Mouse (Mus musculus) MEL (cell line): ENCODE results near the gene Psmb7. TPM values are rescaled to one million over a fixed set of nuclear protein-coding genes. Genes with fewer than 3 reads are reported as not detected.

Source experiments
- DNase-seq: peaks from one replicate; pipeline ENCODE4 v3.0.0; 2011; ENCODE audit warnings: low read depth, low spot score
- H3K27ac ChIP-seq: 2 replicates; pipeline ENCODE4 v1.5.1; 2012; ENCODE audit warnings: low read depth, mild to moderate bottlenecking, control low read depth, low read length, moderate library complexity; ENCODE audit not compliant: control insufficient read depth
- H3K27me3 ChIP-seq, 2 experiments: fragments of 150-350 bp in 1 of 2; sonication (generic) in 1 of 2; 2 replicates each; pipeline ENCODE4 v1.6.1; 2012; ENCODE audit warnings: low read length in 2 of 2, mild to moderate bottlenecking in 2 of 2, improper control_type of control experiment in 1 of 2, moderate library complexity in 1 of 2; ENCODE audit not compliant: insufficient read depth in 2 of 2, control insufficient read depth in 1 of 2
- H3K36me3 ChIP-seq, 2 experiments: 2 replicates each; pipeline ENCODE4 v1.6.1; 2012 to 2014; ENCODE audit warnings: low read length in 2 of 2, improper control_type of control experiment in 1 of 2, inconsistent platforms in 1 of 2, mild to moderate bottlenecking in 1 of 2; ENCODE audit not compliant: insufficient read depth in 2 of 2, control insufficient read depth in 1 of 2
- H3K4me1 ChIP-seq, 2 experiments: fragments of 150-350 bp in 1 of 2; sonication (generic) in 1 of 2; 2 replicates each; pipeline ENCODE4 v1.6.1; 2012; ENCODE audit warnings: low read length in 2 of 2, improper control_type of control experiment in 1 of 2, mild to moderate bottlenecking in 1 of 2; ENCODE audit not compliant: insufficient read depth in 2 of 2, control insufficient read depth in 1 of 2
- H3K4me3 ChIP-seq, 2 experiments: fragments of 150-350 bp in 1 of 2; sonication (generic) in 1 of 2; 2 replicates each; pipeline ENCODE4 v1.5.1; 2012; ENCODE audit warnings: low read depth in 2 of 2, low read length in 2 of 2, mild to moderate bottlenecking in 2 of 2, moderate library complexity in 2 of 2, control low read depth in 1 of 2, improper control_type of control experiment in 1 of 2; ENCODE audit not compliant: control insufficient read depth in 1 of 2, insufficient read depth in 1 of 2
- H3K79me2 ChIP-seq: 2 replicates; pipeline ENCODE4 v1.6.1; 2012; ENCODE audit warnings: mild to moderate bottlenecking, low read length, moderate library complexity; ENCODE audit not compliant: control insufficient read depth, poor library complexity, insufficient read depth
- H3K9ac ChIP-seq: 2 replicates; pipeline ENCODE4 v1.6.1; 2012; ENCODE audit warnings: low read depth, mild to moderate bottlenecking, control low read depth, low read length, moderate library complexity; ENCODE audit not compliant: control insufficient read depth, poor library complexity, severe bottlenecking
- H3K9me3 ChIP-seq: fragments of 150-350 bp; sonication (generic); replicated peaks from 2 replicates; pipeline ENCODE4 v1.6.1; 2012; ENCODE audit warnings: mild to moderate bottlenecking, low read length, improper control_type of control experiment, moderate library complexity; ENCODE audit not compliant: insufficient read depth
- CHD2 ChIP-seq: IDR thresholded peaks from 2 replicates; pipeline ENCODE4 v1.6.1; 2011; ENCODE audit warnings: low read length, improper control_type of control experiment
- CTCF ChIP-seq, 3 experiments: IDR thresholded peaks in 2 of 3; conservative IDR thresholded peaks in 1 of 3; 2 replicates each; pipeline ENCODE4 v1.5.1; 2011 to 2012; ENCODE audit warnings: low read length in 3 of 3, low read depth in 2 of 3, mild to moderate bottlenecking in 2 of 3, improper control_type of control experiment in 1 of 3, inconsistent platforms in 1 of 3, mixed read lengths in 1 of 3, moderate library complexity in 1 of 3; ENCODE audit not compliant: control insufficient read depth in 1 of 3, insufficient read depth in 1 of 3, poor library complexity in 1 of 3, severe bottlenecking in 1 of 3
- ELF1 ChIP-seq: IDR thresholded peaks from 2 replicates; pipeline ENCODE4 v1.6.1; 2014; ENCODE audit warnings: low read depth, mild to moderate bottlenecking, inconsistent platforms, low read length, improper control_type of control experiment, moderate library complexity
- EP300 ChIP-seq, 2 experiments: IDR thresholded peaks; 2 replicates each; pipeline ENCODE4 v1.6.1; 2011; ENCODE audit warnings: improper control_type of control experiment in 2 of 2, low read length in 2 of 2, low read depth in 1 of 2, mild to moderate bottlenecking in 1 of 2
- GABPA ChIP-seq: IDR thresholded peaks from 2 replicates; pipeline ENCODE4 v1.6.1; 2012; ENCODE audit warnings: low read depth, mild to moderate bottlenecking, inconsistent platforms, low read length, improper control_type of control experiment, moderate library complexity
- GATA1 ChIP-seq: IDR thresholded peaks from 2 replicates; pipeline ENCODE4 v1.6.1; 2011; ENCODE audit warnings: low read depth, low read length, improper control_type of control experiment
- HCFC1 ChIP-seq: IDR thresholded peaks from 2 replicates; pipeline ENCODE4 v1.6.1; 2012; ENCODE audit warnings: low read depth, mild to moderate bottlenecking, inconsistent platforms, low read length, improper control_type of control experiment, moderate library complexity
- JUND ChIP-seq: IDR thresholded peaks from 2 replicates; pipeline ENCODE4 v1.6.1; 2011; ENCODE audit warnings: low read depth, mild to moderate bottlenecking, improper control_type of control experiment, low read length
- KAT2A ChIP-seq: conservative IDR thresholded peaks from 2 replicates; pipeline ENCODE4 v1.6.1; 2012; ENCODE audit warnings: low read depth, low read length, improper control_type of control experiment, inconsistent platforms
- MAX ChIP-seq: IDR thresholded peaks from 2 replicates; pipeline ENCODE4 v1.6.1; 2011; ENCODE audit warnings: low read length, improper control_type of control experiment
- MAZ ChIP-seq: IDR thresholded peaks from 2 replicates; pipeline ENCODE4 v1.6.1; 2012; ENCODE audit warnings: low read depth, mild to moderate bottlenecking, inconsistent platforms, low read length, improper control_type of control experiment
- MXI1 ChIP-seq: IDR thresholded peaks from 2 replicates; pipeline ENCODE4 v1.6.1; 2011; ENCODE audit warnings: mild to moderate bottlenecking, low read depth, low read length, improper control_type of control experiment
- MYC ChIP-seq: IDR thresholded peaks from 2 replicates; pipeline ENCODE4 v1.6.1; 2011; ENCODE audit warnings: low read depth, mild to moderate bottlenecking, low read length, improper control_type of control experiment, moderate library complexity
- NRF1 ChIP-seq: IDR thresholded peaks from 2 replicates; pipeline ENCODE4 v1.6.1; 2014; ENCODE audit warnings: low read depth, mild to moderate bottlenecking, inconsistent platforms, low read length, improper control_type of control experiment, moderate library complexity; ENCODE audit not compliant: poor library complexity, insufficient read depth, severe bottlenecking
- POLR2A ChIP-seq, 2 experiments: IDR thresholded peaks; 2 replicates each; pipeline ENCODE4 v1.6.1; 2011 to 2012; ENCODE audit warnings: low read length in 2 of 2, mild to moderate bottlenecking in 2 of 2, control low read depth in 1 of 2, improper control_type of control experiment in 1 of 2, low read depth in 1 of 2, moderate library complexity in 1 of 2; ENCODE audit not compliant: control insufficient read depth in 1 of 2, insufficient read depth in 1 of 2, poor library complexity in 1 of 2
- POLR2AphosphoS2 ChIP-seq: IDR thresholded peaks from 2 replicates; pipeline ENCODE4 v1.6.1; 2011; ENCODE audit warnings: low read length, improper control_type of control experiment
- RCOR1 ChIP-seq: IDR thresholded peaks from 2 replicates; pipeline ENCODE4 v1.6.1; 2012; ENCODE audit warnings: low read depth, mild to moderate bottlenecking, inconsistent platforms, low read length, improper control_type of control experiment
- SIN3A ChIP-seq: IDR thresholded peaks from 2 replicates; pipeline ENCODE4 v1.6.1; 2012; ENCODE audit warnings: low read length, improper control_type of control experiment, inconsistent platforms
- SMC3 ChIP-seq: IDR thresholded peaks from 2 replicates; pipeline ENCODE4 v1.6.1; 2011; ENCODE audit warnings: low read depth, low read length, improper control_type of control experiment
- UBTF ChIP-seq: IDR thresholded peaks from 2 replicates; pipeline ENCODE4 v1.6.1; 2012; ENCODE audit warnings: low read depth, mild to moderate bottlenecking, inconsistent platforms, low read length, improper control_type of control experiment, moderate library complexity, borderline replicate concordance; ENCODE audit not compliant: insufficient read depth
- USF1 ChIP-seq: IDR thresholded peaks from 2 replicates; pipeline ENCODE4 v1.6.1; 2014; ENCODE audit warnings: low read depth, mild to moderate bottlenecking, inconsistent platforms, low read length, improper control_type of control experiment, moderate library complexity
- USF2 ChIP-seq, 2 experiments: IDR thresholded peaks; 2 replicates each; pipeline ENCODE4 v1.6.1; 2011 to 2012; ENCODE audit warnings: improper control_type of control experiment in 2 of 2, low read length in 2 of 2, borderline replicate concordance in 1 of 2, inconsistent platforms in 1 of 2, low read depth in 1 of 2, mild to moderate bottlenecking in 1 of 2; ENCODE audit not compliant: insufficient read depth in 1 of 2
- ZC3H11A ChIP-seq: IDR thresholded peaks from 2 replicates; pipeline ENCODE4 v1.6.1; 2012; ENCODE audit warnings: low read depth, mild to moderate bottlenecking, inconsistent platforms, low read length, improper control_type of control experiment
- ZKSCAN1 ChIP-seq: IDR thresholded peaks from 2 replicates; pipeline ENCODE4 v1.6.1; 2012; ENCODE audit warnings: low read depth, mild to moderate bottlenecking, inconsistent platforms, low read length, improper control_type of control experiment, moderate library complexity
- ZNF384 ChIP-seq: IDR thresholded peaks from 2 replicates; pipeline ENCODE4 v1.6.1; 2012; ENCODE audit warnings: low read depth, mild to moderate bottlenecking, inconsistent platforms, low read length, improper control_type of control experiment
- polyA plus RNA-seq, 2 experiments: library from polyadenylated mRNA; stranded (reverse) in 1 of 2; unstranded in 1 of 2; fragments of >175 nt in 1 of 2; fragments of >200 nt in 1 of 2; gene quantifications; 2 replicates each; pipeline versions ENCODE4 v1.2.1 to v1.2.4; 2012; ENCODE audit warnings: low replicate concordance in 2 of 2, low read depth in 1 of 2; ENCODE audit not compliant: insufficient read length in 2 of 2, insufficient read depth in 1 of 2, missing spikeins in 1 of 2
- total RNA-seq: library from RNA; depleted of rRNA; stranded (reverse); fragments of 300-350 nt; gene quantifications from 2 replicates; pipeline ENCODE4 v1.2.3, GENCODE M21; 2012

Gene Psmb7
- total and polyA plus RNA-seq, 3 experiments = 337 to 367 TPM; not detected in 1

- no peaks in the 10 kb centered on the region for H3K27me3 ChIP-seq
- H3K36me3 ChIP-seq = no peaks in the 10 kb centered on the region
- TF ChIP-seq GATA1 = no peak
- no peak for TF ChIP-seq MAX
- TF ChIP-seq MAZ = no peak
- TF ChIP-seq SIN3A = no peak
- no peak for TF ChIP-seq KAT2A
- no peak for TF ChIP-seq HCFC1
- no peak for TF ChIP-seq MYC
- no peak for TF ChIP-seq NRF1
- no peak for TF ChIP-seq UBTF
- TF ChIP-seq, all 39 proteins: peak for 0
- no peak for DNase-seq
- Histone ChIP-seq H3K9ac (no peak overlapping the region), H3K4me1 (no peaks in the 10 kb centered on the region), H3K4me3 (no peak overlapping the region), H3K9me3 (no peaks in the 10 kb centered on the region), H3K27ac (no peak overlapping the region), H3K79me2 (no peaks in the 10 kb centered on the region)
Observed at GRCm38 (mm10) chr2:38560296-38561227, 83.3 kb downstream of the Psmb7 start.

GRCm38 (mm10) chr2:38556721-38557120 lies 87.2 kb downstream of the Psmb7 start:
- Histone ChIP-seq H3K36me3 (no peaks in the 10 kb centered on the region), H3K4me3 (no peak overlapping the region), H3K27ac (no peak overlapping the region), H3K4me1 (no peaks in the 10 kb centered on the region), H3K27me3 (no peaks in the 10 kb centered on the region), H3K79me2 (no peaks in the 10 kb centered on the region), H3K9me3 (no peaks in the 10 kb centered on the region), H3K9ac (no peak overlapping the region)
- no peak for DNase-seq
- TF ChIP-seq CTCF (IDR thresholded peaks at IDR 0.05 in 2 of 3, conservative IDR thresholded peaks at IDR 0.05 in 1 of 3; ENCODE audit: control insufficient read depth in 1 of 3, insufficient read depth in 1 of 3, low read depth in 2 of 3, low read length in 3 of 3, poor library complexity in 1 of 3, severe bottlenecking in 1 of 3) (no peak), EP300 (IDR thresholded peaks at IDR 0.05; ENCODE audit: low read depth in 1 of 2, low read length in 2 of 2) (no peak), ZC3H11A (no peak), USF1 (no peak)

DNA sequence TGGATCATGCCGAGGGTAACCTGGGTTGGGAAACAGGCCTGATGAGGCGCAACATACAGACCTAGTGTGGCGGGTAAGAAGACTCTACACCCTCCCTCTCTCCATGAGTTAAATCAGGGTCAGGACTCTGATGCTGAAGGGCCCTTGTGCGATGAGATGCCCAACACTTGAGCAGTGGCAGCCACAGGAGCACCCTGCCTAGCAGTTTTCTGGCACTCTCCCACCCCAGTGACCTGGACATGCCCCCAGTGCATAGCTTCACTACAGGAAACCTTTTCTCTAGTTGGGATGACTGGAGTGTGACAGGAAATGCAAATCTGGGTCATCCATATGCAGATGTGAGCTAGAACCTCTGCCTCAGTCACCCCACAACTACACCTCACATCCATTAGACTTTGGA lies 88.2 kb downstream of the Psmb7 start:
- Histone ChIP-seq H3K36me3 (no peaks in the 10 kb centered on the region), H3K27me3 (no peaks in the 10 kb centered on the region), H3K9ac (no peak overlapping the region), H3K4me3 (no peak overlapping the region), H3K4me1 (no peaks in the 10 kb centered on the region), H3K79me2 (no peaks in the 10 kb centered on the region), H3K27ac (no peak overlapping the region), H3K9me3 (no peaks in the 10 kb centered on the region)
- DNase-seq = no peak
- TF ChIP-seq GABPA (no peak), RCOR1 (no peak), KAT2A (no peak), MXI1 (no peak), ELF1 (no peak), ZC3H11A (no peak), SMC3 (no peak), ZNF384 (no peak), USF2 (IDR thresholded peaks at IDR 0.05; ENCODE audit: borderline replicate concordance in 1 of 2, insufficient read depth in 1 of 2, low read depth in 1 of 2, low read length in 2 of 2) (no peak), ZKSCAN1 (no peak), CHD2 (no peak), CTCF (IDR thresholded peaks at IDR 0.05 in 2 of 3, conservative IDR thresholded peaks at IDR 0.05 in 1 of 3; ENCODE audit: control insufficient read depth in 1 of 3, insufficient read depth in 1 of 3, low read depth in 2 of 3, low read length in 3 of 3, poor library complexity in 1 of 3, severe bottlenecking in 1 of 3) (no peak), POLR2AphosphoS2 (no peak), POLR2A (IDR thresholded peaks at IDR 0.05; ENCODE audit: control insufficient read depth in 1 of 2, insufficient read depth in 1 of 2, low read depth in 1 of 2, low read length in 2 of 2, poor library complexity in 1 of 2) (no peak), JUND (no peak), EP300 (IDR thresholded peaks at IDR 0.05; ENCODE audit: low read depth in 1 of 2, low read length in 2 of 2) (no peak)
